Comparison of ENCODE assay signal across 15 mouse cellular contexts in genomic region chr13:63321689-63322088, GRCm38 (mm10).
A peak's percentile ranks its signal among the peaks of the same experiment; 100 is the strongest.
DNase-seq lines count a peak whose midpoint lies in the region; ATAC-seq and TF ChIP-seq lines count a peak whose summit lies in the region.
"Had no signal": no experiment of that assay in that cellular context is flagged by ENCODE, and none has a peak within 500 bp of the region (broad histone marks: within the 10 kb centered on the region; RNA-seq: fewer than 3 reads in every experiment).

No protein-coding gene starts in this region.

- H3K27me3 ChIP-seq in hindbrain, embryonic 10.5 days (ENCODE audit: insufficient read depth, poor library complexity, severe bottlenecking): no peaks in the 10 kb centered on the region
- no peaks in the 10 kb centered on the region for H3K27me3 ChIP-seq in hindbrain, embryonic 12.5 days
- no peaks in the 10 kb centered on the region for H3K27me3 ChIP-seq in liver, embryonic 13.5 days
- H3K27me3 ChIP-seq in liver, embryonic 12.5 days (replicated peaks): no peaks in the 10 kb centered on the region
- H3K27me3 ChIP-seq in ES-Bruce4 (ENCODE audit: control insufficient read depth, insufficient read depth, low read length, poor library complexity, severe bottlenecking): no peaks in the 10 kb centered on the region
- H3K27me3 ChIP-seq in embryonic facial prominence, embryonic 10.5 days (replicated peaks; ENCODE audit: low read depth, poor library complexity, severe bottlenecking): no peaks in the 10 kb centered on the region
- H3K27me3 ChIP-seq: embryonic facial prominence, embryonic 15.5 days; forebrain, embryonic 13.5 days had no signal

- H3K9ac ChIP-seq in hindbrain, embryonic 12.5 days: no peak overlapping the region
- no peak overlapping the region for H3K9ac ChIP-seq in liver, embryonic 13.5 days
- H3K9ac ChIP-seq in liver, embryonic 12.5 days: no peak overlapping the region
- H3K9ac ChIP-seq in ES-Bruce4 (ENCODE audit: low read depth, poor library complexity, severe bottlenecking): no peak overlapping the region
- H3K9ac ChIP-seq: embryonic facial prominence, embryonic 15.5 days; forebrain, embryonic 13.5 days had no signal

- 0 out of 2 replicates have a peak, but pooled peaks have one; percentile 27 for TF ChIP-seq EP300 in ES-Bruce4 (IDR thresholded peaks at IDR 0.05; ENCODE audit: insufficient read depth, low read depth, low read length)

- H3K4me1 ChIP-seq in hindbrain, embryonic 10.5 days (replicated peaks): peaks cover 43% of the 10 kb centered on the region
- peaks cover 22% of the 10 kb centered on the region for H3K4me1 ChIP-seq in hindbrain, embryonic 12.5 days
- peaks cover 31% of the 10 kb centered on the region for H3K4me1 ChIP-seq in liver, embryonic 13.5 days (replicated peaks)
- H3K4me1 ChIP-seq in liver, embryonic 12.5 days: peaks cover 34% of the 10 kb centered on the region
- H3K4me1 ChIP-seq in ES-Bruce4 (ENCODE audit: control insufficient read depth, insufficient read depth, low read length): peaks cover 4% of the 10 kb centered on the region
- peaks cover 56% of the 10 kb centered on the region for H3K4me1 ChIP-seq in embryonic facial prominence, embryonic 10.5 days

- H3K27ac ChIP-seq in hindbrain, embryonic 10.5 days: peak overlapping the region; percentile 6; the same call in 1 of the 2 replicates
- no peak overlapping the region for H3K27ac ChIP-seq in hindbrain, embryonic 12.5 days
- no peak overlapping the region for H3K27ac ChIP-seq in liver, embryonic 13.5 days
- no peak overlapping the region for H3K27ac ChIP-seq in liver, embryonic 12.5 days
- H3K27ac ChIP-seq in ES-Bruce4 (ENCODE audit: insufficient read depth, low read length): no peak overlapping the region
- H3K27ac ChIP-seq in embryonic facial prominence, embryonic 10.5 days (replicated peaks): peak overlapping the region; percentile 83
- H3K27ac ChIP-seq: embryonic facial prominence, embryonic 15.5 days; forebrain, embryonic 13.5 days had no signal

- 59% methylated on average over 5 of the region's 5 CpGs for WGBS in hindbrain, embryonic 10.5 days
- WGBS in hindbrain, embryonic 12.5 days: 66% methylated on average over 5 of the region's 5 CpGs
- WGBS in liver, embryonic 13.5 days (ENCODE audit: insufficient replicate concordance): 72% methylated on average over 5 of the region's 5 CpGs
- 75% methylated on average over 5 of the region's 5 CpGs for WGBS in liver, embryonic 12.5 days (ENCODE audit: insufficient replicate concordance)
- 58% methylated on average over 5 of the region's 5 CpGs for WGBS in embryonic facial prominence, embryonic 10.5 days

- no peak overlapping the region for H3K4me2 ChIP-seq in hindbrain, embryonic 12.5 days (replicated peaks)
- H3K4me2 ChIP-seq in liver, embryonic 13.5 days: no peak overlapping the region
- no peak overlapping the region for H3K4me2 ChIP-seq in liver, embryonic 12.5 days
- H3K4me2 ChIP-seq: embryonic facial prominence, embryonic 15.5 days; forebrain, embryonic 13.5 days; heart, embryonic 11.5 days had no signal

- no peak for DNase-seq in hindbrain, embryonic 10.5 days (ENCODE audit: low spot score)
- DNase-seq in liver, embryonic 13.5 days: no peak
- DNase-seq in embryonic facial prominence, embryonic 10.5 days (ENCODE audit: low spot score): no peak
- no peak for DNase-seq in ovary, postnatal 10 days (ENCODE audit: low spot score)
- no peak for DNase-seq in heart, adult 11 months
- DNase-seq: cerebellum, adult 9-11 months; heart, postnatal 36 days; layer of hippocampus, adult 9-11 months; lung, postnatal 10 days had no signal

- no peak overlapping the region for H3K4me3 ChIP-seq in hindbrain, embryonic 10.5 days
- H3K4me3 ChIP-seq in hindbrain, embryonic 12.5 days: no peak overlapping the region
- H3K4me3 ChIP-seq in liver, embryonic 13.5 days (replicated peaks): no peak overlapping the region
- no peak overlapping the region for H3K4me3 ChIP-seq in liver, embryonic 12.5 days
- H3K4me3 ChIP-seq in ES-Bruce4 (ENCODE audit: low read depth, low read length): no peak overlapping the region
- no peak overlapping the region for H3K4me3 ChIP-seq in embryonic facial prominence, embryonic 10.5 days
- H3K4me3 ChIP-seq: embryonic facial prominence, embryonic 15.5 days; forebrain, embryonic 13.5 days had no signal

- TF ChIP-seq POLR2A in ES-Bruce4 (IDR thresholded peaks at IDR 0.05; ENCODE audit: insufficient read depth, low read length): no peak

- peaks cover 23% of the 10 kb centered on the region for H3K36me3 ChIP-seq in hindbrain, embryonic 10.5 days
- peaks cover 3% of the 10 kb centered on the region; the same call in 1 of the 2 replicates for H3K36me3 ChIP-seq in hindbrain, embryonic 12.5 days
- peaks cover 5% of the 10 kb centered on the region; the same call in 1 of the 2 replicates for H3K36me3 ChIP-seq in liver, embryonic 13.5 days
- peaks cover 7% of the 10 kb centered on the region for H3K36me3 ChIP-seq in liver, embryonic 12.5 days
- H3K36me3 ChIP-seq in ES-Bruce4 (ENCODE audit: control insufficient read depth, insufficient read depth, low read length, poor library complexity, severe bottlenecking): no peaks in the 10 kb centered on the region
- H3K36me3 ChIP-seq in embryonic facial prominence, embryonic 10.5 days (replicated peaks): peaks cover 20% of the 10 kb centered on the region
- H3K36me3 ChIP-seq: embryonic facial prominence, embryonic 15.5 days had no signal

- no peaks in the 10 kb centered on the region for H3K9me3 ChIP-seq in hindbrain, embryonic 10.5 days
- no peaks in the 10 kb centered on the region for H3K9me3 ChIP-seq in hindbrain, embryonic 12.5 days (replicated peaks)
- no peaks in the 10 kb centered on the region for H3K9me3 ChIP-seq in liver, embryonic 13.5 days (replicated peaks)
- no peaks in the 10 kb centered on the region for H3K9me3 ChIP-seq in liver, embryonic 12.5 days (replicated peaks)
- no peaks in the 10 kb centered on the region for H3K9me3 ChIP-seq in ES-Bruce4 (replicated peaks; ENCODE audit: control insufficient read depth, insufficient read depth, low read length, poor library complexity, severe bottlenecking)
- no peaks in the 10 kb centered on the region for H3K9me3 ChIP-seq in embryonic facial prominence, embryonic 10.5 days
- H3K9me3 ChIP-seq: embryonic facial prominence, embryonic 15.5 days; forebrain, embryonic 13.5 days had no signal

- TF ChIP-seq CTCF in ES-Bruce4 (IDR thresholded peaks at IDR 0.05; ENCODE audit: low read depth, low read length): no peak

- ATAC-seq in hindbrain, embryonic 12.5 days (ENCODE audit: low FRiP score): no peak
- 0 out of 2 replicates have a peak, but pooled peaks have one; percentile 23 for ATAC-seq in liver, embryonic 13.5 days (ENCODE audit: low read depth)
- ATAC-seq in liver, embryonic 12.5 days: no peak
- ATAC-seq: forebrain, embryonic 13.5 days had no signal

Comparison
In these comparisons a context has a peak if more than half of its experiments do, and no peak if none do; other contexts are left out.
1. H3K27ac ChIP-seq: peak in hindbrain, embryonic 10.5 days (single experiment) and embryonic facial prominence, embryonic 10.5 days (single experiment); none in hindbrain, embryonic 12.5 days (single experiment), liver, embryonic 13.5 days (single experiment), liver, embryonic 12.5 days (single experiment) and ES-Bruce4 (single experiment).